Mouse (Mus musculus): ENCODE data around the gene Etl4. TPM values are rescaled to one million over a fixed set of nuclear protein-coding genes. Genes with fewer than 3 reads are reported as not detected.

Gene Etl4
- polyA plus RNA-seq, 2 experiments = 2.2 to 2.3 TPM

DNA sequence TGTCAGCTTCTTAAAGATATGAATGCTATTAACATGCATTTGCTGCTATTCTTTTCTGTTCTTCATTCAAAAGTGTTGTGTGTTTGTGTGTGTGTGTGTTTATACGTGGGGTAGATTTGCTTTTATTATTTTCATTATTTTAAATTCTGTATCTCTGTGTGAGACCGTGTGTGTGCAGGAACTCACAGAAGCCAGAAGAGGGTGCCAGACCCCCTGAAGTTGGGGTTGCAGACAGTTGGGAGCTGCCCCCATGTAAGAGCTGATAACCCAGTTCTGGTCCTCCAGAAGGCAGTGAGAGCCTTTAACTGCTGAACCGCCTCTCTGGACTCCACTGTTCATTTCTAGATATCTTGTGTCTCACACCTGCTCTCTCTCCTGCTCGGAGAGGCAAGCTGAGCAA, 505.3 kb downstream of the Etl4 start:
- Histone ChIP-seq H3K36me3 (replicated peaks; ENCODE audit: control insufficient read depth, insufficient read depth, low read depth) (no peaks in the 10 kb centered on the region), H3K9me3 (ENCODE audit: control insufficient read depth, low read length) (no peaks in the 10 kb centered on the region), H3K4me2 (ENCODE audit: low read depth) (no peak overlapping the region), H3K9ac (replicated peaks) (no peak overlapping the region), H3K27me3 (ENCODE audit: control insufficient read depth, insufficient read depth, low read length) (no peaks in the 10 kb centered on the region), H3K4me3 (ENCODE audit: insufficient read depth in 1 of 2, low read depth in 2 of 2, low read length in 2 of 2) (no peak overlapping the region), H3K4me1 (replicated peaks; ENCODE audit: control insufficient read depth in 2 of 2, insufficient read depth in 2 of 2, low read length in 1 of 2) (no peaks in the 10 kb centered on the region), H3K27ac (no peak overlapping the region)
- DNase-seq (ENCODE audit: low read depth in 3 of 3, low spot score in 3 of 3) = no peak
- ATAC-seq (ENCODE audit: insufficient read depth) = no peak
- TF ChIP-seq CTCF (IDR thresholded peaks at IDR 0.05; ENCODE audit: low read depth) (no peak), EP300 (IDR thresholded peaks at IDR 0.05; ENCODE audit: low read depth) (no peak)
- WGBS (ENCODE audit: insufficient replicate concordance) = 50% methylated on average over 4 of the region's 4 CpGs

DNA sequence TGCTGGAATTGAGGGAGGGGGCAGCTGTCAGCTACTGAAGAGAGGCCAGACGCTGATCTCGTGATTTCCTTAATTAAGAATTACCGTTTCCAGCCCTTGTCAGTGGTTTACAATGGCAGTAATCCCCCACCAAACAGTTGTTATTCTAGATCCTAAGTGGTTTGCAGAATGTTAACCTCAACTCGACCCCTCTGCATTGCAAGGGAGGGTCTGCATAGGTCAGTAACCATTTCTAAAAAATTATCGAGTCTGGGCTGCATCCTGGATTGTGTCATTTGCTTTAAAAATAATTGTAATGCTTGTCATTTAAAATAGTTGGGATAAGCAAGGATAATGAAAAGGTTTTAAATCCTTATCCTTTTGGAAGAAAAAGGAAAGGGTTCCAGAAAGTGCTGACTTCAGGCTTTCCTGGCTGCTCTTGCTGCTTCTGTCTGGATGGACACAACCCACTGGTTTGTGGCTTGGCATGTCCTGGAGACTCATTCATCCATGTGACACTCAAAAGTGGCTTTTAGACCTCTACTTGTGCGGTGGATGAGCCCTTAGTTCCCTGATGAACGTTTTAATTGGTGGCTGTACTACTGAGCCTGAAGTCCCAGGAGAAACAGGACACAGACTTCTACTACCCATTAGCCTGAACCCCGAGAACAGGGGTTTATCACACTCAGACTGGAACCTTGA, 507.5 kb downstream of the Etl4 start:
- TF ChIP-seq EP300 (IDR thresholded peaks at IDR 0.05; ENCODE audit: low read depth) = no peak
- no peak for TF ChIP-seq CTCF (IDR thresholded peaks at IDR 0.05; ENCODE audit: low read depth)
- ATAC-seq (ENCODE audit: insufficient read depth) (no peak), DNase-seq (ENCODE audit: low read depth in 3 of 3, low spot score in 3 of 3) (no peak)
- no peak overlapping the region for H3K9ac ChIP-seq (replicated peaks)
- H3K27me3 ChIP-seq (ENCODE audit: control insufficient read depth, insufficient read depth, low read length) = no peaks in the 10 kb centered on the region
- no peak overlapping the region for H3K27ac ChIP-seq
- H3K4me3 ChIP-seq (ENCODE audit: insufficient read depth in 1 of 2, low read depth in 2 of 2, low read length in 2 of 2) = no peak overlapping the region
- no peaks in the 10 kb centered on the region for H3K36me3 ChIP-seq (replicated peaks; ENCODE audit: control insufficient read depth, insufficient read depth, low read depth)
- H3K4me2 ChIP-seq (ENCODE audit: low read depth) = no peak overlapping the region
- H3K9me3 ChIP-seq (ENCODE audit: control insufficient read depth, low read length) = no peaks in the 10 kb centered on the region
- 41% methylated on average over 8 of the region's 8 CpGs for WGBS (ENCODE audit: insufficient replicate concordance)
- no peaks in the 10 kb centered on the region for H3K4me1 ChIP-seq (replicated peaks; ENCODE audit: control insufficient read depth in 2 of 2, insufficient read depth in 2 of 2, low read length in 1 of 2)

DNA sequence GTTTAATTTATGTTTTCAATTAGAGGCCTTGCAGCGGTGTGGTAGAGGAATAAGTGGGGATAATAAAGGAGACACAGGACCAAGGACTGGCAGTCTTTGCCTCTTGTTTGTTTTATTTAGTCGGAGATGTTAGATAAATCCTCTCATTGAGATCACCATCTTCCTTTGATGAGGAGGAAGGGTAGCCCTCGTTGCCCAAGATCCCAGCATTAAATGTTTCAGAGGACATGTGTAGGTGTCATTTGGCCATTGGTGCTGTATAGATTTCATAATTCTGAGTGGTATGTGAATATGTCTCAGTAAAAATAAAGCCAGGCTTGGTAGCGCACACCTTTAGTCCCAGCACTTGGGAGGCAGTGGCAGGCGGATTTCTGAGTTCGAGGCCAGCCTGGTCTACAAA, 508.4 kb downstream of the Etl4 start:
- H3K4me2 ChIP-seq (ENCODE audit: low read depth) = no peak overlapping the region
- TF ChIP-seq EP300 (IDR thresholded peaks at IDR 0.05; ENCODE audit: low read depth) (no peak), CTCF (IDR thresholded peaks at IDR 0.05; ENCODE audit: low read depth) (no peak)
- H3K27me3 ChIP-seq (ENCODE audit: control insufficient read depth, insufficient read depth, low read length) = no peaks in the 10 kb centered on the region
- H3K9ac ChIP-seq (replicated peaks) = no peak overlapping the region
- 67% methylated on average over 6 of the region's 6 CpGs for WGBS (ENCODE audit: insufficient replicate concordance)
- ATAC-seq (ENCODE audit: insufficient read depth) (no peak), DNase-seq (ENCODE audit: low read depth in 3 of 3, low spot score in 3 of 3) (no peak)
- H3K27ac ChIP-seq = no peak overlapping the region
- H3K36me3 ChIP-seq (replicated peaks; ENCODE audit: control insufficient read depth, insufficient read depth, low read depth) = no peaks in the 10 kb centered on the region
- H3K9me3 ChIP-seq (ENCODE audit: control insufficient read depth, low read length) = no peaks in the 10 kb centered on the region
- H3K4me3 ChIP-seq (ENCODE audit: insufficient read depth in 1 of 2, low read depth in 2 of 2, low read length in 2 of 2) = no peak overlapping the region
- no peaks in the 10 kb centered on the region for H3K4me1 ChIP-seq (replicated peaks; ENCODE audit: control insufficient read depth in 2 of 2, insufficient read depth in 2 of 2, low read length in 1 of 2)

DNA sequence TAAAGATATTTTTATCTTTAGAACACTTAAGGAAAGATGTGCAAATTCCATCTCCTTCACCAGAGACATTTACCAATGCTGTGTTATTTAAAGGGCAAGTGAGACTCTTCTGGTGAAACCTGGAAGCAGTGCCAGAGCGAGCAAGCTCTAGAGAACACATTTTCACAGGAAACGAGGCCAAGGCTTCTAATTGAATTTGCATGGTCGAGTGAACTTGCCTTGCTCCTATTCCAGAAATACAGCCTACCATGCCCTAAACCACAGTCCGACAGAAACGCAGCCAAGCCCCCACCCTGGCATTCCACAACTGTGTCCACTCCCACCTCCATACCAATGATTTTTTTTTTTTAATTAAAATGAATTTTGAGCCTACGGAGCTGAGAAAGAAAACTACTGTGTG, 510.4 kb downstream of the Etl4 start:
- H3K27me3 ChIP-seq (ENCODE audit: control insufficient read depth, insufficient read depth, low read length) = no peaks in the 10 kb centered on the region
- no peaks in the 10 kb centered on the region for H3K9me3 ChIP-seq (ENCODE audit: control insufficient read depth, low read length)
- TF ChIP-seq EP300 (IDR thresholded peaks at IDR 0.05; ENCODE audit: low read depth) = no peak
- no peak for TF ChIP-seq CTCF (IDR thresholded peaks at IDR 0.05; ENCODE audit: low read depth)
- H3K36me3 ChIP-seq (replicated peaks; ENCODE audit: control insufficient read depth, insufficient read depth, low read depth) = no peaks in the 10 kb centered on the region
- WGBS (ENCODE audit: insufficient replicate concordance) = 57% methylated on average over 6 of the region's 6 CpGs
- ATAC-seq (ENCODE audit: insufficient read depth) (no peak), DNase-seq (ENCODE audit: low read depth in 3 of 3, low spot score in 3 of 3) (no peak)
- no peak overlapping the region for H3K4me3 ChIP-seq (ENCODE audit: insufficient read depth in 1 of 2, low read depth in 2 of 2, low read length in 2 of 2)
- no peaks in the 10 kb centered on the region for H3K4me1 ChIP-seq (replicated peaks; ENCODE audit: control insufficient read depth in 2 of 2, insufficient read depth in 2 of 2, low read length in 1 of 2)
- no peak overlapping the region for H3K4me2 ChIP-seq (ENCODE audit: low read depth)
- H3K27ac ChIP-seq = no peak overlapping the region
- no peak overlapping the region for H3K9ac ChIP-seq (replicated peaks)

DNA sequence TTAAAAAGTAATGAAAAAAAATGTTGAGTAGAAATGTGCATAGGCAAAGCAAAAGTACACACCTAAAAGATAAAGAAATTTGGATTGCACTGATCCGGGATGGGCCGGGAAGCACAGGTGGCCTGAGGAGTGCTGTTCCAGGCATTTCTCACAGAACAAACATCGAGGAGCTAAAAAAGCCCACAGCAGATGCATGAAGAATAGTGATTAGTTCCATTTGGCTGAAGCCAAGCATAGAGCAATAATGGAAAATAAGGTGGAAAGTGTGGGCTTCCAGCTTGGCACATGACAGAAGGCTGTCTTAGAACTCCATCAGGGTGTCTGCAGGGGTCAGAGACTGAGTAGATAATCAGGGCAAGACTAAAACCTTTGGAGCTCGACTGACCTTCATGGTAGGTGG, 512.7 kb downstream of the Etl4 start:
- Histone ChIP-seq H3K27ac (no peak overlapping the region), H3K4me2 (ENCODE audit: low read depth) (no peak overlapping the region), H3K9me3 (ENCODE audit: control insufficient read depth, low read length) (no peaks in the 10 kb centered on the region), H3K4me3 (ENCODE audit: insufficient read depth in 1 of 2, low read depth in 2 of 2, low read length in 2 of 2) (no peak overlapping the region), H3K27me3 (ENCODE audit: control insufficient read depth, insufficient read depth, low read length) (no peaks in the 10 kb centered on the region), H3K9ac (replicated peaks) (no peak overlapping the region), H3K4me1 (replicated peaks; ENCODE audit: control insufficient read depth in 2 of 2, insufficient read depth in 2 of 2, low read length in 1 of 2) (no peaks in the 10 kb centered on the region), H3K36me3 (replicated peaks; ENCODE audit: control insufficient read depth, insufficient read depth, low read depth) (no peaks in the 10 kb centered on the region)
- WGBS (ENCODE audit: insufficient replicate concordance) = 52% methylated on average over 4 of the region's 4 CpGs
- no peak for DNase-seq (ENCODE audit: low read depth in 3 of 3, low spot score in 3 of 3)
- ATAC-seq (ENCODE audit: insufficient read depth) = no peak
- TF ChIP-seq CTCF (IDR thresholded peaks at IDR 0.05; ENCODE audit: low read depth) (no peak), EP300 (IDR thresholded peaks at IDR 0.05; ENCODE audit: low read depth) (no peak)

All from liver, embryonic 14.5 days (tissue).